ENCODE assay signal across 21 mouse cellular contexts in genomic region chr1:36436515-36436914, GRCm38 (mm10).
"Had no signal": no experiment of that assay in that cellular context is flagged by ENCODE, and none has a peak within 500 bp of the region (broad histone marks: within the 10 kb centered on the region; RNA-seq: fewer than 3 reads in every experiment).

No protein-coding gene starts in this region.

- H3K27ac ChIP-seq: liver, embryonic 12.5 days; liver, embryonic 14.5 days; lung, embryonic 15.5 days; midbrain, embryonic 13.5 days; midbrain, embryonic 15.5 days; neural tube, embryonic 13.5 days; neural tube, embryonic 15.5 days had no signal

- DNase-seq: lung, adult 2 months; lung, postnatal 14 days; lung, postnatal 36 days; retina, postnatal 1 day; right cerebral cortex, adult 18-20 months; right cerebral cortex, postnatal 25 days; right cerebral cortex, postnatal 4 days; thymus, adult 18-20 months; thymus, postnatal 14 days; thymus, postnatal 4 days had no signal

- ATAC-seq: liver, embryonic 12.5 days; lung, postnatal 0 days; midbrain, embryonic 13.5 days; midbrain, embryonic 15.5 days had no signal

- H3K27me3 ChIP-seq: liver, embryonic 12.5 days; lung, embryonic 15.5 days; megakaryocyte, embryonic 14.5 days; midbrain, embryonic 13.5 days; midbrain, embryonic 15.5 days; neural tube, embryonic 13.5 days; neural tube, embryonic 15.5 days had no signal

- H3K9ac ChIP-seq: liver, embryonic 12.5 days; liver, embryonic 14.5 days; lung, embryonic 15.5 days; midbrain, embryonic 13.5 days; midbrain, embryonic 15.5 days; neural tube, embryonic 13.5 days; neural tube, embryonic 15.5 days had no signal

- H3K4me3 ChIP-seq: liver, embryonic 12.5 days; lung, embryonic 15.5 days; midbrain, embryonic 13.5 days; midbrain, embryonic 15.5 days; myocyte; neural tube, embryonic 13.5 days; neural tube, embryonic 15.5 days had no signal

- H3K9me3 ChIP-seq: liver, embryonic 12.5 days; lung, embryonic 15.5 days; megakaryocyte, embryonic 14.5 days; midbrain, embryonic 13.5 days; midbrain, embryonic 15.5 days; neural tube, embryonic 13.5 days; neural tube, embryonic 15.5 days had no signal

- H3K4me2 ChIP-seq: liver, embryonic 12.5 days; lung, embryonic 15.5 days; midbrain, embryonic 11.5 days; midbrain, embryonic 13.5 days; midbrain, embryonic 15.5 days; neural tube, embryonic 13.5 days; neural tube, embryonic 15.5 days had no signal

- H3K4me1 ChIP-seq: liver, embryonic 12.5 days; lung, embryonic 15.5 days; midbrain, embryonic 13.5 days; midbrain, embryonic 15.5 days; neural tube, embryonic 15.5 days had no signal
